Mouse (Mus musculus) heart, embryonic 12.5 days (tissue): ENCODE results near the gene Sgcb. TPM values are rescaled to one million over a fixed set of nuclear protein-coding genes. Genes with fewer than 3 reads are reported as not detected.

Experiments used
- ATAC-seq: fragments of 200-750 bp; cut with Nextera tagmentation; 2 replicates; pipeline ENCODE4 v1.8.0; 2017; ENCODE audit warnings: moderate TSS enrichment, moderate library complexity; ENCODE audit not compliant: insufficient number of reproducible peaks, low FRiP score
- H3K27ac ChIP-seq: fragments of 300-500 bp; sonication (generic); 2 replicates; pipeline ENCODE4 v1.5.1; 2016; ENCODE audit warnings: mild to moderate bottlenecking, moderate library complexity; ENCODE audit not compliant: poor library complexity, severe bottlenecking
- H3K27me3 ChIP-seq: fragments of 300-500 bp; sonication (generic); replicated peaks from 2 replicates; pipeline ENCODE4 v1.6.1; 2016; ENCODE audit warnings: mild to moderate bottlenecking, moderate library complexity
- H3K36me3 ChIP-seq: fragments of 300-500 bp; sonication (generic); 2 replicates; pipeline ENCODE4 v1.6.1; 2016; ENCODE audit warnings: mild to moderate bottlenecking, moderate library complexity
- H3K4me1 ChIP-seq: fragments of 300-500 bp; sonication (generic); replicated peaks from 2 replicates; pipeline ENCODE4 v1.6.1; 2016; ENCODE audit warnings: mild to moderate bottlenecking
- H3K4me2 ChIP-seq: fragments of 300-500 bp; sonication (generic); 2 replicates; pipeline ENCODE4 v1.6.1; 2016; ENCODE audit warnings: mild to moderate bottlenecking, moderate library complexity
- H3K4me3 ChIP-seq: fragments of 300-500 bp; sonication (generic); 2 replicates; pipeline ENCODE4 v1.5.1; 2016; ENCODE audit warnings: mild to moderate bottlenecking
- H3K9ac ChIP-seq: fragments of 300-500 bp; sonication (generic); 2 replicates; pipeline ENCODE4 v1.6.1; 2016; ENCODE audit warnings: mild to moderate bottlenecking, moderate library complexity
- H3K9me3 ChIP-seq: fragments of 300-500 bp; sonication (generic); replicated peaks from 2 replicates; pipeline ENCODE4 v1.6.1; 2016; ENCODE audit warnings: mild to moderate bottlenecking, moderate library complexity
- WGBS: fragments of 180-500 bp; shearing (Covaris S2); methylation state at CpG from one replicate; pipeline ENCODE4 v1.1.7; 2016; 5-methylcytosine and 5-hydroxymethylcytosine counted together
- polyA plus RNA-seq: library from polyadenylated mRNA; unstranded; fragments of >200 nt; fragmentation: Nextera tagmentation; extraction: Ambion mirVana; gene quantifications from 2 replicates; pipeline ENCODE4 v1.2.1, GENCODE M21; 2016

Gene Sgcb
- polyA plus RNA-seq, 1 experiment from 2014 or later, result 26.8 TPM

- 73% methylated on average over 8 of the region's 8 CpGs for WGBS
- H3K27me3 ChIP-seq, result no peaks in the 10 kb centered on the region
Observed at GRCm38 (mm10) chr5:73632291-73632690, 15.3 kb downstream of the Sgcb start, which contains the start of gene Lrrc66. Lrrc66 (minus strand) TSS chr5:73632526.

GRCm38 (mm10) chr5:73631001-73631558 is 16.5 kb downstream of the Sgcb start:
- 68% methylated on average over 10 of the region's 10 CpGs for WGBS
- Histone ChIP-seq H3K4me1 (peaks cover 15% of the 10 kb centered on the region), H3K36me3 (peaks cover 17% of the 10 kb centered on the region), H3K4me2 (no peak overlapping the region), H3K9me3 (no peaks in the 10 kb centered on the region; the same call in 1 of the 2 replicates), H3K4me3 (no peak overlapping the region), H3K9ac (no peak overlapping the region), H3K27me3 (no peaks in the 10 kb centered on the region), H3K27ac (no peak overlapping the region)
- no peak for ATAC-seq

More at GRCm38 (mm10) chr5:73632291-73632690, 15.3 kb downstream of the Sgcb start, which contains the start of gene Lrrc66:
- Histone ChIP-seq H3K9me3 (no peaks in the 10 kb centered on the region; the same call in 1 of the 2 replicates), H3K27ac (no peak within 1 kb of the TSS), H3K9ac (no peak within 1 kb of the TSS), H3K4me1 (peaks cover 24% of the 10 kb centered on the region), H3K36me3 (peaks cover 23% of the 10 kb centered on the region), H3K4me3 (no peak within 1 kb of the TSS), H3K4me2 (no peak within 1 kb of the TSS)
- ATAC-seq, result no peak

GRCm38 (mm10) chr5:73630141-73630540 is 17.4 kb downstream of the Sgcb start:
- Histone ChIP-seq H3K4me2 (no peak overlapping the region), H3K27ac (no peak overlapping the region), H3K4me3 (no peak overlapping the region), H3K27me3 (no peaks in the 10 kb centered on the region), H3K9me3 (no peaks in the 10 kb centered on the region; the same call in 1 of the 2 replicates), H3K4me1 (peaks cover 15% of the 10 kb centered on the region), H3K36me3 (peaks cover 14% of the 10 kb centered on the region), H3K9ac (no peak overlapping the region)
- WGBS, result 45% methylated on average over 5 of the region's 5 CpGs
- peak; percentile 55; the same call in 1 of the 2 replicates for ATAC-seq

- no peak for ATAC-seq
- Histone ChIP-seq H3K9me3 (no peaks in the 10 kb centered on the region), H3K27me3 (no peaks in the 10 kb centered on the region), H3K9ac (no peak overlapping the region), H3K4me2 (no peak overlapping the region), H3K36me3 (no peaks in the 10 kb centered on the region), H3K4me3 (no peak overlapping the region), H3K4me1 (peaks cover 15% of the 10 kb centered on the region), H3K27ac (no peak overlapping the region)
- 79% methylated on average over 15 of the region's 15 CpGs for WGBS
Observed at GRCm38 (mm10) chr5:73627991-73628390, 19.6 kb downstream of the Sgcb start.

GRCm38 (mm10) chr5:73627559-73627958 is 20.0 kb downstream of the Sgcb start:
- Histone ChIP-seq H3K27ac (no peak overlapping the region), H3K9ac (no peak overlapping the region), H3K4me2 (no peak overlapping the region), H3K9me3 (no peaks in the 10 kb centered on the region), H3K4me1 (peaks cover 15% of the 10 kb centered on the region), H3K36me3 (no peaks in the 10 kb centered on the region), H3K27me3 (no peaks in the 10 kb centered on the region), H3K4me3 (no peak overlapping the region)
- 51% methylated on average over 4 of the region's 4 CpGs for WGBS
- no peak for ATAC-seq

GRCm38 (mm10) chr5:73626842-73627241 is 20.7 kb downstream of the Sgcb start:
- Histone ChIP-seq H3K9ac (no peak overlapping the region), H3K4me2 (no peak overlapping the region), H3K36me3 (no peaks in the 10 kb centered on the region), H3K9me3 (no peaks in the 10 kb centered on the region), H3K4me1 (peaks cover 15% of the 10 kb centered on the region), H3K27ac (no peak overlapping the region), H3K27me3 (no peaks in the 10 kb centered on the region), H3K4me3 (no peak overlapping the region)
- WGBS, result 91% methylated on average over 7 of the region's 7 CpGs
- no peak for ATAC-seq

- H3K27me3 ChIP-seq, result no peaks in the 10 kb centered on the region
- H3K4me2 ChIP-seq, result no peak overlapping the region
- no peaks in the 10 kb centered on the region for H3K36me3 ChIP-seq
- H3K9ac ChIP-seq, result no peak overlapping the region
- 52% methylated on average over 1 of the region's 1 CpGs for WGBS
- H3K27ac ChIP-seq, result no peak overlapping the region
- ATAC-seq, result no peak
- H3K4me3 ChIP-seq, result no peak overlapping the region
- peaks cover 5% of the 10 kb centered on the region; the same call in 1 of the 2 replicates for H3K4me1 ChIP-seq
- H3K9me3 ChIP-seq, result no peaks in the 10 kb centered on the region
Observed at GRCm38 (mm10) chr5:73625505-73625904, 22.1 kb downstream of the Sgcb start.

GRCm38 (mm10) chr5:73618969-73619368 is 28.6 kb downstream of the Sgcb start:
- Histone ChIP-seq H3K36me3 (no peaks in the 10 kb centered on the region), H3K27me3 (no peaks in the 10 kb centered on the region), H3K9ac (no peak overlapping the region), H3K4me1 (no peaks in the 10 kb centered on the region), H3K27ac (no peak overlapping the region), H3K4me3 (no peak overlapping the region), H3K9me3 (peaks cover 4% of the 10 kb centered on the region; the same call in 1 of the 2 replicates), H3K4me2 (no peak overlapping the region)
- ATAC-seq, result no peak
- 77% methylated on average over 1 of the region's 1 CpGs for WGBS

- Histone ChIP-seq H3K4me2 (no peak overlapping the region), H3K9ac (no peak overlapping the region), H3K36me3 (no peaks in the 10 kb centered on the region), H3K4me1 (no peaks in the 10 kb centered on the region), H3K27me3 (no peaks in the 10 kb centered on the region), H3K9me3 (peaks cover 9% of the 10 kb centered on the region; the same call in 1 of the 2 replicates), H3K27ac (no peak overlapping the region), H3K4me3 (no peak overlapping the region)
- no peak for ATAC-seq
- 72% methylated on average over 7 of the region's 7 CpGs for WGBS
Observed at GRCm38 (mm10) chr5:73615211-73615610, 32.4 kb downstream of the Sgcb start.

GRCm38 (mm10) chr5:73613296-73613695 is 34.3 kb downstream of the Sgcb start:
- Histone ChIP-seq H3K9me3 (peaks cover 11% of the 10 kb centered on the region; the same call in 1 of the 2 replicates), H3K27ac (no peak overlapping the region), H3K9ac (no peak overlapping the region)

GRCm38 (mm10) chr5:73611071-73611470 is 36.5 kb downstream of the Sgcb start:
- 90% methylated on average over 4 of the region's 4 CpGs for WGBS
- ATAC-seq, result no peak

More at GRCm38 (mm10) chr5:73613296-73613695, 34.3 kb downstream of the Sgcb start:
- no peak overlapping the region for H3K4me3 ChIP-seq
- 85% methylated on average over 8 of the region's 8 CpGs for WGBS
- H3K36me3 ChIP-seq, result no peaks in the 10 kb centered on the region
- H3K4me1 ChIP-seq, result no peaks in the 10 kb centered on the region
- H3K27me3 ChIP-seq, result no peaks in the 10 kb centered on the region
- no peak overlapping the region for H3K4me2 ChIP-seq
- no peak for ATAC-seq

GRCm38 (mm10) chr5:73604964-73605363 is 42.6 kb downstream of the Sgcb start:
- no peak for ATAC-seq
- Histone ChIP-seq H3K27me3 (no peaks in the 10 kb centered on the region), H3K4me1 (no peaks in the 10 kb centered on the region), H3K27ac (no peak overlapping the region), H3K4me3 (no peak overlapping the region), H3K36me3 (no peaks in the 10 kb centered on the region), H3K4me2 (no peak overlapping the region), H3K9me3 (peaks cover 9% of the 10 kb centered on the region), H3K9ac (no peak overlapping the region)
- WGBS, result 81% methylated on average over 6 of the region's 6 CpGs

More at GRCm38 (mm10) chr5:73611071-73611470, 36.5 kb downstream of the Sgcb start:
- H3K4me1 ChIP-seq, result no peaks in the 10 kb centered on the region
- H3K36me3 ChIP-seq, result no peaks in the 10 kb centered on the region
- H3K27ac ChIP-seq, result no peak overlapping the region
- no peak overlapping the region for H3K4me2 ChIP-seq
- no peaks in the 10 kb centered on the region for H3K27me3 ChIP-seq
- H3K4me3 ChIP-seq, result no peak overlapping the region
- peaks cover 16% of the 10 kb centered on the region for H3K9me3 ChIP-seq
- H3K9ac ChIP-seq, result no peak overlapping the region
